ENCODE assay signal across 21 mouse cellular contexts in genomic region chr16:45889636-45890035, GRCm38 (mm10).
DNase-seq lines count a peak whose midpoint lies in the region; ATAC-seq and TF ChIP-seq lines count a peak whose summit lies in the region.
"Had no signal": no experiment of that assay in that cellular context is flagged by ENCODE, and none has a peak within 500 bp of the region (broad histone marks: within the 10 kb centered on the region; RNA-seq: fewer than 3 reads in every experiment).

No protein-coding gene starts in this region.

- no peak overlapping the region; the same call in 1 of the 2 replicates for H3K27ac ChIP-seq in kidney, postnatal 0 days
- H3K27ac ChIP-seq: embryonic facial prominence, embryonic 12.5 days; forebrain, embryonic 13.5 days; hindbrain, embryonic 15.5 days; limb, embryonic 13.5 days; liver, embryonic 13.5 days; midbrain, embryonic 15.5 days; neural tube, embryonic 13.5 days had no signal

- WGBS in kidney, postnatal 0 days = 35% methylated on average over 4 of the region's 4 CpGs
- 27% methylated on average over 4 of the region's 4 CpGs for WGBS in lung, adult 2 months

- H3K4me2 ChIP-seq in kidney, postnatal 0 days (ENCODE audit: low read length) = no peak overlapping the region
- H3K4me2 ChIP-seq: embryonic facial prominence, embryonic 12.5 days; forebrain, embryonic 13.5 days; heart, embryonic 11.5 days; hindbrain, embryonic 15.5 days; limb, embryonic 13.5 days; liver, embryonic 13.5 days; midbrain, embryonic 15.5 days; neural tube, embryonic 13.5 days had no signal

- no peaks in the 10 kb centered on the region for H3K36me3 ChIP-seq in kidney, postnatal 0 days (ENCODE audit: insufficient read depth, low read length)
- H3K36me3 ChIP-seq: embryonic facial prominence, embryonic 12.5 days; hindbrain, embryonic 15.5 days; limb, embryonic 13.5 days; liver, embryonic 13.5 days; midbrain, embryonic 15.5 days; neural tube, embryonic 13.5 days had no signal

- no peaks in the 10 kb centered on the region for H3K27me3 ChIP-seq in kidney, postnatal 0 days (ENCODE audit: insufficient read depth, low read length)
- H3K27me3 ChIP-seq: embryonic facial prominence, embryonic 12.5 days; forebrain, embryonic 13.5 days; hindbrain, embryonic 15.5 days; limb, embryonic 13.5 days; liver, embryonic 13.5 days; midbrain, embryonic 15.5 days; neural tube, embryonic 13.5 days had no signal

- TF ChIP-seq CTCF in kidney, postnatal 0 days (IDR thresholded peaks at IDR 0.05; ENCODE audit: low read depth) = no peak
- TF ChIP-seq CTCF in brain, embryonic 14.5 days (IDR thresholded peaks at IDR 0.05; ENCODE audit: borderline replicate concordance, extremely low read depth, insufficient read depth, insufficient read length) = no peak
- no peak for TF ChIP-seq CTCF in lung, adult 2 months (IDR thresholded peaks at IDR 0.05; ENCODE audit: insufficient read depth, low read length)

- no peak for ATAC-seq in kidney, postnatal 0 days (replicated peaks; ENCODE audit: low FRiP score, low read depth)
- ATAC-seq: forebrain, embryonic 13.5 days; midbrain, embryonic 15.5 days had no signal

- H3K4me3 ChIP-seq in kidney, postnatal 0 days (replicated peaks; ENCODE audit: low read depth, low read length) = no peak overlapping the region
- no peak overlapping the region for H3K4me3 ChIP-seq in lung, adult 2 months (replicated peaks; ENCODE audit: extremely low read depth, low read depth, low read length)
- H3K4me3 ChIP-seq: embryonic facial prominence, embryonic 12.5 days; forebrain, embryonic 13.5 days; hindbrain, embryonic 15.5 days; limb, embryonic 13.5 days; liver, embryonic 13.5 days; midbrain, embryonic 15.5 days; myocyte; neural tube, embryonic 13.5 days had no signal

- DNase-seq in kidney, postnatal 0 days (ENCODE audit: low spot score) = peak; percentile 69
- no peak for DNase-seq in kidney, adult 8-10 months
- DNase-seq in brain, embryonic 14.5 days (ENCODE audit: low read depth) = peak; percentile 12
- peak; percentile 39 for DNase-seq in lung, adult 2 months
- peak; percentile 74 for DNase-seq in lung, postnatal 36 days
- DNase-seq in retina, embryonic 14.5 days (ENCODE audit: low spot score) = no peak
- DNase-seq in Muller cell, postnatal 12 days (ENCODE audit: inconsistent ontology term) = no peak
- DNase-seq: adrenal gland, postnatal 14 days; cerebellum, adult 9-11 months; gastrocnemius, postnatal 14 days; heart, adult 11 months; layer of hippocampus, adult 9-11 months; liver, embryonic 13.5 days had no signal

- no peaks in the 10 kb centered on the region for H3K9me3 ChIP-seq in kidney, postnatal 0 days (replicated peaks; ENCODE audit: low read length)
- H3K9me3 ChIP-seq: embryonic facial prominence, embryonic 12.5 days; forebrain, embryonic 13.5 days; hindbrain, embryonic 15.5 days; limb, embryonic 13.5 days; liver, embryonic 13.5 days; midbrain, embryonic 15.5 days; neural tube, embryonic 13.5 days had no signal

- no peak for TF ChIP-seq POLR2A in brain, embryonic 14.5 days (IDR thresholded peaks at IDR 0.05; ENCODE audit: borderline replicate concordance, extremely low read depth, insufficient read depth, insufficient read length, poor library complexity, severe bottlenecking)
- no peak for TF ChIP-seq POLR2A in lung, adult 2 months (IDR thresholded peaks at IDR 0.05; ENCODE audit: borderline replicate concordance, extremely low read depth, low read depth, low read length)

- H3K9ac ChIP-seq in kidney, postnatal 0 days (ENCODE audit: low read depth, low read length) = no peak overlapping the region
- H3K9ac ChIP-seq: embryonic facial prominence, embryonic 12.5 days; forebrain, embryonic 13.5 days; hindbrain, embryonic 15.5 days; limb, embryonic 13.5 days; liver, embryonic 13.5 days; midbrain, embryonic 15.5 days; neural tube, embryonic 13.5 days had no signal

- H3K4me1 ChIP-seq in kidney, postnatal 0 days (replicated peaks; ENCODE audit: insufficient read depth, low read length) = peaks cover 28% of the 10 kb centered on the region
- H3K4me1 ChIP-seq in lung, adult 2 months (ENCODE audit: control insufficient read depth, insufficient read depth, low read length) = peaks cover 18% of the 10 kb centered on the region
- H3K4me1 ChIP-seq: forebrain, embryonic 13.5 days; hindbrain, embryonic 15.5 days; midbrain, embryonic 15.5 days; neural tube, embryonic 13.5 days had no signal

Comparison
In these comparisons a context has a peak if more than half of its experiments do, and no peak if none do; other contexts are left out.
1. DNase-seq: peak in kidney, postnatal 0 days (single experiment), brain, embryonic 14.5 days (single experiment), lung, adult 2 months (single experiment) and lung, postnatal 36 days (single experiment); none in kidney, adult 8-10 months (0 of 2), retina, embryonic 14.5 days (single experiment) and Muller cell, postnatal 12 days (single experiment).